Mouse (Mus musculus): ENCODE results near the gene Zswim4. TPM values are rescaled to one million over a fixed set of nuclear protein-coding genes. Genes with fewer than 3 reads are reported as not detected.
A peak's percentile ranks its signal among the peaks of the same experiment; 100 is the strongest.

Zswim4 gene
- polyA plus RNA-seq, 1 experiment, result 30.0 TPM

DNA sequence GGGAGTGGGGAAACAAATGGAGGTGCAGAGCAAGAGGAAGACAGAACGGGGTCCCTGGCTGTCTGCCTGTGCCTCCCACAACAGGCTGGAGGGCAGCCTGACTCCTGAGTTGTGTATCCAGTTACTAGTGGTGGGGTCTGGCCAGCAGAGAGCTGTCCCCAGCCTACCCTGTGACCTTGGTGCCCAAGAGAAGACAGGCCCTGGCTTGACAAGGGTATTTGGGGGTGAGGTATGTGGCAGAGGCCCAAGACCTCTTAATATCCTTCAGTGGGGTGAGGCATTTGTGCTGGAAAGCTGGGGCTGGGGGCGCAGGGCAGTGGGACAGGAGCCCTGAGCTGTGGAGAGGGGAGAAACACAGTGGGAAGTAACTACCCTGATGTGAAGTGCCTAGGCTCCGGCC lies 25.7 kb downstream of the Zswim4 start:
- no peak overlapping the region for H3K4me3 ChIP-seq (ENCODE audit: low read depth, low read length)
- no peaks in the 10 kb centered on the region for H3K27me3 ChIP-seq (ENCODE audit: control insufficient read depth, insufficient read depth, low read length)
- H3K36me3 ChIP-seq (ENCODE audit: control insufficient read depth, insufficient read depth, low read length), result peaks cover 33% of the 10 kb centered on the region; the same call in 1 of the 2 replicates
- no peaks in the 10 kb centered on the region; the same call in 1 of the 2 replicates for H3K4me1 ChIP-seq (ENCODE audit: control insufficient read depth, insufficient read depth, insufficient read length, low read length)
- TF ChIP-seq POLR2A (IDR thresholded peaks at IDR 0.05; ENCODE audit: low read depth, low read length) (no peak), CTCF (IDR thresholded peaks at IDR 0.05; ENCODE audit: extremely low read depth, insufficient read length, insufficient replicate concordance, low read depth, low read length) (no peak)
- H3K27ac ChIP-seq (ENCODE audit: insufficient read depth, low read depth, low read length), result no peak overlapping the region
- 87% methylated on average over 3 of the region's 3 CpGs for WGBS

DNA sequence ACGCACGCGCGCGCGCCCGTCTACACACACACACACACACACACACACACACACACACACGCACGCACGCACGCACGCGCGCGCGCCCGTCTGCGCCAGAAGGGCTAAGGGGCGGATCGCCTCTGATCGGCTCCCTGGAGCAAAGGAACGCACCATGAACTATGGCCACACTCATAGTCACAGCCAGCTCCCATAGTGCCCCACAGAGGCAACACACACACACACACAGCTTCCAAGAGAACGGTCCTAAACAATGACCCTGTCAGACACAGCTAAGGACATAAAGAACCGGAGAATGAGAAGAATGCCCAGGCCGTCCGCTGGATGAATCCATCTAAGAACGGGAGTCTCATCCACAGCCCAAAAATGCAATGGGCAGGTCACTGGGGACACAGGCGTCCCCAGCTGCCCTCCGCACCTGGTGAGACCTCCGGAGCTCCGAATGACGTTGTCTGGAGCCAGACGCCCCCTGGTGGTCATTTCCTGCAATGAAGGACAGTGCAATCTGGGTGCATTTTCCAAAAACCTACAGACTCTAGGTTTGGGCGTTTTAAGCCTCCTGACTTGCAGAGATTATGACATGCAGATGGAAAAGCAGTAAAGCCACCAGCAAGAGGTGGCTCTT lies 26.6 kb downstream of the Zswim4 start:
- Histone ChIP-seq H3K36me3 (ENCODE audit: control insufficient read depth, insufficient read depth, low read length) (peaks cover 26% of the 10 kb centered on the region; the same call in 1 of the 2 replicates), H3K27me3 (ENCODE audit: control insufficient read depth, insufficient read depth, low read length) (no peaks in the 10 kb centered on the region), H3K4me3 (ENCODE audit: low read depth, low read length) (no peak overlapping the region), H3K4me1 (ENCODE audit: control insufficient read depth, insufficient read depth, insufficient read length, low read length) (no peaks in the 10 kb centered on the region; the same call in 1 of the 2 replicates), H3K27ac (ENCODE audit: insufficient read depth, low read depth, low read length) (no peak overlapping the region)
- TF ChIP-seq CTCF (IDR thresholded peaks at IDR 0.05; ENCODE audit: extremely low read depth, insufficient read length, insufficient replicate concordance, low read depth, low read length), result peak; percentile 91
- no peak for TF ChIP-seq POLR2A (IDR thresholded peaks at IDR 0.05; ENCODE audit: low read depth, low read length)
- WGBS, result 52% methylated on average over 34 of the region's 34 CpGs

DNA sequence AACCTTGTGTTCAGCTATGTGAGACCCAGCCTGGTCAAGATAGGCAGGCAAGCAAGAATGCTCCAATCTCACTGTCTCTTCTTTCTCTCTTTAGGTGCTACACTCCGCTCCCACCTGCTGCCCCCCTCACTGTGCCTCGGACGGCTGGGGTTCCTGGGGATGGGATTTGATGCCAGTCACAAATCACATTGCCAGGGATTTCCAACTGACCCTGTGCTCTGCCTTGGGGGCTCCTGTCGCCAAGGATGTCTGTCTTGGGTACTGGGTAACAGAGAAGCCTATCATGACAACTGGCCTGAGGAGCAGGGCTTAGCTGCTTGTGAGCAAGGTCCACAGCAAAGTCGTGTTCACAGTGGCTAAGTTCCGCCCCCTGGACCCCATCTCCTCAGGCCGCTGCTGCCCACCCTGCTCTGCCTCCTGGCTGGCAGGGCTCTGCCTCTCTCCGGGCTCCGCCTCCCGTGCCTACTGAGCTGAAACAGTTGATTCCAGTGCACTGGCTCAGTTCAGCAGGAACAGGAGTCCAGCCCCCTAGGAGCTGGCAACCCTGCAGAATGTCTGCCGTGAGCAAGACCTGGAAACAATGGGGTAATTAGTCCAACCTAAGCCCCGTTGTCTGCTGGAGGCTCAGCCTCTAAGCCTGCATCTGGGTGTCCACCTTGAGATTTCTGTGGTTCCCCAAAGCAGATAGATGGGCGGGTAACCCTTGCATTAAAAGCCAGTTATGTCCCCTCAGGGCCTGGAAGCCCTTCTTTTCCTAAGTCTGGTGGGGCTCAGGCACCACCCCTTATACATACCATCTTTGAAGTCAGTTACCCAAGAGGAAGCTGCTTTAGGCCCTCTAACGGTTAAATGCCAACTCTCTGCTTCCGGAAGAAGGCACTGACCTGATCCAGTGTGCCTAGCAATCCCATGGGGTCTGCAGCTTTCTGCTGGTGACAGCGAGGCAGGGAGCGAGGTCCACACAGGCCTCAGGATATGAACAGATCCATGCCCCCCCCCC lies 28.2 kb downstream of the Zswim4 start:
- TF ChIP-seq CTCF (IDR thresholded peaks at IDR 0.05; ENCODE audit: extremely low read depth, insufficient read length, insufficient replicate concordance, low read depth, low read length) (no peak), POLR2A (IDR thresholded peaks at IDR 0.05; ENCODE audit: low read depth, low read length) (no peak)
- 71% methylated on average over 17 of the region's 17 CpGs for WGBS
- Histone ChIP-seq H3K36me3 (ENCODE audit: control insufficient read depth, insufficient read depth, low read length) (peaks cover 24% of the 10 kb centered on the region; the same call in 1 of the 2 replicates), H3K4me1 (ENCODE audit: control insufficient read depth, insufficient read depth, insufficient read length, low read length) (peaks cover 4% of the 10 kb centered on the region), H3K4me3 (ENCODE audit: low read depth, low read length) (no peak overlapping the region), H3K27ac (ENCODE audit: insufficient read depth, low read depth, low read length) (no peak overlapping the region), H3K27me3 (ENCODE audit: control insufficient read depth, insufficient read depth, low read length) (no peaks in the 10 kb centered on the region)

- Histone ChIP-seq H3K27ac (ENCODE audit: insufficient read depth, low read depth, low read length) (no peak overlapping the region), H3K4me1 (ENCODE audit: control insufficient read depth, insufficient read depth, insufficient read length, low read length) (peaks cover 5% of the 10 kb centered on the region), H3K27me3 (ENCODE audit: control insufficient read depth, insufficient read depth, low read length) (no peaks in the 10 kb centered on the region), H3K4me3 (ENCODE audit: low read depth, low read length) (no peak overlapping the region), H3K36me3 (ENCODE audit: control insufficient read depth, insufficient read depth, low read length) (peaks cover 24% of the 10 kb centered on the region; the same call in 1 of the 2 replicates)
- no peak for TF ChIP-seq CTCF (IDR thresholded peaks at IDR 0.05; ENCODE audit: extremely low read depth, insufficient read length, insufficient replicate concordance, low read depth, low read length)
- no peak for TF ChIP-seq POLR2A (IDR thresholded peaks at IDR 0.05; ENCODE audit: low read depth, low read length)
- 64% methylated on average over 7 of the region's 7 CpGs for whole genome bisulfite sequencing
Observed at GRCm38 (mm10) chr8:84207811-84208210, 29.0 kb downstream of the Zswim4 start.

- WGBS, result 90% methylated on average over 3 of the region's 3 CpGs
- no peak overlapping the region for H3K4me3 ChIP-seq (ENCODE audit: low read depth, low read length)
- TF ChIP-seq POLR2A (IDR thresholded peaks at IDR 0.05; ENCODE audit: low read depth, low read length) (no peak), CTCF (IDR thresholded peaks at IDR 0.05; ENCODE audit: extremely low read depth, insufficient read length, insufficient replicate concordance, low read depth, low read length) (no peak)
Observed at GRCm38 (mm10) chr8:84206666-84207065, 30.2 kb downstream of the Zswim4 start.

GRCm38 (mm10) chr8:84205073-84205472 lies 31.8 kb downstream of the Zswim4 start:
- WGBS, result 87% methylated on average over 5 of the region's 5 CpGs
- Histone ChIP-seq H3K27ac (ENCODE audit: insufficient read depth, low read depth, low read length) (no peak overlapping the region), H3K36me3 (ENCODE audit: control insufficient read depth, insufficient read depth, low read length) (peaks cover 9% of the 10 kb centered on the region; the same call in 1 of the 2 replicates), H3K27me3 (ENCODE audit: control insufficient read depth, insufficient read depth, low read length) (no peaks in the 10 kb centered on the region), H3K4me3 (ENCODE audit: low read depth, low read length) (no peak overlapping the region), H3K4me1 (ENCODE audit: control insufficient read depth, insufficient read depth, insufficient read length, low read length) (peaks cover 15% of the 10 kb centered on the region)
- TF ChIP-seq POLR2A (IDR thresholded peaks at IDR 0.05; ENCODE audit: low read depth, low read length), result no peak
- no peak for TF ChIP-seq CTCF (IDR thresholded peaks at IDR 0.05; ENCODE audit: extremely low read depth, insufficient read length, insufficient replicate concordance, low read depth, low read length)

More at GRCm38 (mm10) chr8:84206666-84207065, 30.2 kb downstream of the Zswim4 start:
- peaks cover 14% of the 10 kb centered on the region; the same call in 1 of the 2 replicates for H3K36me3 ChIP-seq (ENCODE audit: control insufficient read depth, insufficient read depth, low read length)
- peaks cover 9% of the 10 kb centered on the region for H3K4me1 ChIP-seq (ENCODE audit: control insufficient read depth, insufficient read depth, insufficient read length, low read length)
- no peak overlapping the region for H3K27ac ChIP-seq (ENCODE audit: insufficient read depth, low read depth, low read length)
- H3K27me3 ChIP-seq (ENCODE audit: control insufficient read depth, insufficient read depth, low read length), result no peaks in the 10 kb centered on the region
